Mouse (Mus musculus): ENCODE data around the gene Eif3j1. TPM values are rescaled to one million over a fixed set of nuclear protein-coding genes. Genes with fewer than 3 reads are reported as not detected.
"Not testable (repeated sequence)": the region's sequence is repeated elsewhere in the genome, so short reads cannot be mapped to it uniquely, and the experiment has no call there.

The Eif3j1 gene
- polyA plus RNA-seq, 1 experiment from 2014 or later, result 10.6 TPM

DNA sequence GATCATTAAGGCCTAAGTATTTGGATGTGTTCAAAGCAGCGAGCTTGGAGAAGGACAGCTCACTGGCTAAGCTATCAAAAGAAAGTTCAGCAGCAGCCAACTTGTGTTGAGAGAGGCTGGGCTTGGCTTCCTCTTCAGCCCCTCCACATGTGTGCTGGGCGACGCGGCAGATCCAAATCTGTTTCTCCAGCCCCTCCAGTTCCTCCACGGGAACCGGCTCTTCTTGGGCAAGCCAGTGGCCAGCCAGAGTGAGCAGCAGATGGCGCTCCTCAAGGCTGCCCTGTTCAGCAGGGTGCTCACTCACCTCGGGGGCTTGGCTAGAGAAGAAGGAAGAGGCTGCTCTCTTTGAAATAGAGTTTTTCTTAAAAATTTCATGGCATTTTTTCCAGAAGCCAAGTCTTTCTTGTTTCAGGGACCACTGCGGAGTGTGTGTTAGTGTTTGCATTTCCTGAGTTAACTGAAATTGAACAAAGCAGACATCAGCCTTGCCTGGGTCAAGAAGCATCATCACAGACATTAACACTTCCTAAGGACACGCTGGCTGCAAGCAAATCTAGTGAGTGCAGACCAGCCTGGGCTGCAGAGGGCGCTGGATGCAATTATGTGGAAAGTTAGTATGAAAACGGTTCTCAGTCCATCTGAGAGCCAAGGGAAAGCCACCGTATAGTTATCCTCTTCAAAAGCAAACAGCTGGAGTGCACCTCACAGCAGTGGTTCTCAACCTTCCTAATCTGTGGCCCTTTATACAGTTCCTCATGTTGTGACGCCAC, 37.0 kb downstream of the Eif3j1 start:
- no peak overlapping the region for H3K4me3 ChIP-seq (replicated peaks)
- no peak overlapping the region for H3K9ac ChIP-seq
- no peaks in the 10 kb centered on the region; the same call in 1 of the 2 replicates for H3K4me1 ChIP-seq (replicated peaks)
- H3K9me3 ChIP-seq, result no peaks in the 10 kb centered on the region
- no peak for ATAC-seq
- H3K27me3 ChIP-seq (replicated peaks), result no peaks in the 10 kb centered on the region
- H3K27ac ChIP-seq, result no peak overlapping the region
- H3K4me2 ChIP-seq (replicated peaks), result no peak overlapping the region
- 0 out of 2 replicates have a peak, but pooled peaks cover 7% of the 10 kb centered on the region for H3K36me3 ChIP-seq
- 52% methylated on average over 14 of the region's 14 CpGs for WGBS

GRCm38 (mm10) chr2:122066241-122066640, 37.9 kb downstream of the Eif3j1 start:
- Histone ChIP-seq H3K36me3 (0 out of 2 replicates have a peak, but pooled peaks cover 7% of the 10 kb centered on the region), H3K27me3 (replicated peaks) (no peaks in the 10 kb centered on the region), H3K4me3 (replicated peaks) (no peak overlapping the region), H3K4me1 (replicated peaks) (no peaks in the 10 kb centered on the region; the same call in 1 of the 2 replicates), H3K9me3 (no peaks in the 10 kb centered on the region), H3K4me2 (replicated peaks) (no peak overlapping the region), H3K27ac (peak overlapping the region; percentile 30; the same call in 1 of the 2 replicates), H3K9ac (no peak overlapping the region)
- WGBS, result 63% methylated on average over 8 of the region's 8 CpGs
- ATAC-seq, result peak; percentile 86

DNA sequence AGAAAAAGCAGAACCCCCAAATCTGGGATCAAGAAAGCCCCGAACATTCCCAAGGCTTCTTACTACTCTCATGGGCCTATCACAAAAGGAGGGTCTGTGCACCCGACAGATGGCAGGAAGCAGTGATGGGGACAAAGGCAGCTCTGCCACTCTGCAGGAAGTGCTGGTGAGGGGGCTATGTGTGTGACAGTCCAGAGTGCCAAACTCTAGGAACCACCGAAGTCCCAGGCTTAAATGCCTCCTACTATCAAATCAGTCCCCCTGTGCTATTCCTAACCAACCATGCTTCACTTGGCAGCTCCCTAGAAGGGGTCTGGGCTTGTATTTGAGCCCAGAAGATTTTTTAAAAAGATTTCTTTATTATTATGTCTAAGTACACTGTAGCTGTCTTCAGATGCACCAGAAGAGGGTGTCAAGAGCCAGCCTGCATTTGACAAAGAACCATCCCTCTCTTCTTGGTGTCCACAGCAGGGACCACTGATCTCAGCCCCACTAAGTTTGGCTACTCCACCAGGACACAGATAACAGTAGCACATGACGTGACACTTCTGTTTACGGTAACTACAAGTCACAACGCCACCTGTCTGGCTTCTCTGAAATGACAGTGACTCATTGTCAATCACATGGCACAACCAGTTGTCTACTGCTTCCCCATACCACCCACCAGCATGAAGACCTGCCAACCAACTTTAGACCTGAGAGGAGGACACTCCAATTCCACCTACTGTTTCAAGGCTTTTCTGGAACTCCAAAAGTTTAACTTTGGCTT, 41.0 kb downstream of the Eif3j1 start:
- H3K4me1 ChIP-seq (replicated peaks), result no peaks in the 10 kb centered on the region; the same call in 1 of the 2 replicates
- 81% methylated on average over 6 of the region's 6 CpGs for WGBS
- H3K9ac ChIP-seq, result no peak overlapping the region
- no peak overlapping the region for H3K4me3 ChIP-seq (replicated peaks)
- peaks cover 8% of the 10 kb centered on the region; the same call in 1 of the 2 replicates for H3K36me3 ChIP-seq
- H3K27ac ChIP-seq, result no peak overlapping the region
- H3K4me2 ChIP-seq (replicated peaks), result no peak overlapping the region
- no peaks in the 10 kb centered on the region for H3K27me3 ChIP-seq (replicated peaks)
- H3K9me3 ChIP-seq, result no peaks in the 10 kb centered on the region
- ATAC-seq, result no peak

DNA sequence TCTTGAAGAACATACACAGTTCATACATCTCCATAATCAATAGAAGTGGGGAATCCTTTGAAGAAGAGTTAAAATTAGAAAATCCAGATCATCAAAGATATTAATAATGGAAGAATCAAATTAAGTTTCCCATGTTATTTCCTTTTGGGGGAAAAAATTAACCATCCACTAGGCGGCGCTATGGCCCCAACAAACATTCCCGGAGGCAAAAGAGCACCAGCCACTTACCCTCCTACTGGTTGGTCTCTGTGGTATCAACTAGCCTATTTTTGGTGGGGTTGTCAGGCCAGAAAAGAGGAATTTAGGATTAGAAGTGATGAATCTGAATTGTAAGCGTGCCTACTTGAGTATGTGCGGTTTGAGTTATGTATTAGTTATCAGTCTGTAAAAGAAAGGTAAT, 41.6 kb downstream of the Eif3j1 start:
- no peaks in the 10 kb centered on the region for H3K9me3 ChIP-seq
- H3K27me3 ChIP-seq (replicated peaks), result no peaks in the 10 kb centered on the region
- ATAC-seq, result no peak
- no peaks in the 10 kb centered on the region; the same call in 1 of the 2 replicates for H3K4me1 ChIP-seq (replicated peaks)
- no peak overlapping the region for H3K27ac ChIP-seq
- WGBS, result 45% methylated on average over 5 of the region's 5 CpGs
- H3K36me3 ChIP-seq, result peaks cover 5% of the 10 kb centered on the region; the same call in 1 of the 2 replicates
- H3K4me3 ChIP-seq (replicated peaks), result no peak overlapping the region
- H3K4me2 ChIP-seq (replicated peaks), result no peak overlapping the region
- H3K9ac ChIP-seq, result no peak overlapping the region

DNA sequence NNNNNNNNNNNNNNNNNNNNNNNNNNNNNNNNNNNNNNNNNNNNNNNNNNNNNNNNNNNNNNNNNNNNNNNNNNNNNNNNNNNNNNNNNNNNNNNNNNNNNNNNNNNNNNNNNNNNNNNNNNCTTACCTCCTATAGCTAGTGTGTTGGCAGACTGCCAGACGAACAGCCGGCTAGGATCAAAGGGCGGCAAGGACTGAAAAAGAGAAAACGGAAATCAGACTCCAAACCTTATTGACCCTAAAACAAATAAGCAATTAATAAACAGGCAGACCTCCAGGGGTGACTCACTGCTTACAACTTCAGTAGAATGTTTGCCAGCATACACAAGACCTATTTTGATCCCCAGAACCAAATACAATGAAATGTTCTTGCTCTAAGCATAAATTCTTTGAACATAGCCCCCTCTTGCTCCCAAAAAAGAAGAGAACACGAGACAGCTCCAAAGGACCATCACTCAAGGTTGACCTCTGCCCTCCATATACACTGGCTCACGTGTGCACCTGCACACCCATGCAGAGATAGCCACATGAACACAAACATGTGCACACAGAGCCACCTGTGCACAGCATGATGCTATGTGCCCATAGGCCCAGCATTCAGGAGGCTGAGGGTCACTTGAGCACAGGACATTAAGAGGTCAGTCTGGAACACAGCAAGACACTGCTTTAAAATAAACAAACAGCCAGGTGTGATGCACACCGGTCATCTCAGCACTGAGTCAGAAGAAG, 53.5 kb downstream of the Eif3j1 start:
- Histone ChIP-seq H3K36me3 (peaks cover 17% of the 10 kb centered on the region; the same call in 1 of the 2 replicates), H3K4me3 (replicated peaks) (no peak overlapping the region), H3K9me3 (no peaks in the 10 kb centered on the region), H3K4me2 (replicated peaks) (no peak overlapping the region), H3K9ac (no peak overlapping the region), H3K27ac (no peak overlapping the region), H3K4me1 (replicated peaks) (peaks cover 4% of the 10 kb centered on the region; the same call in 1 of the 2 replicates), H3K27me3 (replicated peaks) (no peaks in the 10 kb centered on the region)
- WGBS, result 30% methylated on average over 7 of the region's 7 CpGs
- peak; percentile 84 for ATAC-seq

DNA sequence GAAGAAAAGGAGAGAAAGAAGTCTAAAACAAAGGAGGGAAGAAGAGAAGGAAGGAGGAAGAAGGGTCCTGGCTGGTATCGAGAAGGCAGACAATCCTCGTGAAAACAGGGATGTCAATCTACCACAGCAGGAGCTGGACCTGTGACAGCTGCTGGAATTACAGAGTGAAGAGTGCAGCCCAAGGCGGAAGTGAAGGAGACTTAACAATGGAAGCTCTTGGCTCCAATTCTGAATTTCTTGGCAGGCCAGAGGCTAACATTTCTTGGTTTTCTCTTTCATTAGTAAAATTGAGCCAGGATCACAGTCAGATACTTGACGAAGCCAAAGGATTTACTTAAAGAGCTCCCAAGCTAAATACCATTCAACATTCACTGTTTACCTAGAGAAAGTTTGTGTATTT, 58.1 kb downstream of the Eif3j1 start:
- Histone ChIP-seq H3K9me3 (no peaks in the 10 kb centered on the region), H3K4me1 (replicated peaks) (peaks cover 4% of the 10 kb centered on the region; the same call in 1 of the 2 replicates), H3K9ac (no peak overlapping the region), H3K4me3 (replicated peaks) (no peak overlapping the region), H3K4me2 (replicated peaks) (no peak overlapping the region), H3K27me3 (replicated peaks) (no peaks in the 10 kb centered on the region), H3K27ac (0 out of 2 replicates have a peak overlapping the region, but pooled peaks have one; percentile 13), H3K36me3 (peaks cover 17% of the 10 kb centered on the region; the same call in 1 of the 2 replicates)
- no peak for ATAC-seq
- 58% methylated on average over 4 of the region's 4 CpGs for WGBS

GRCm38 (mm10) chr2:122093844-122094243, 65.5 kb downstream of the Eif3j1 start:
- Histone ChIP-seq H3K4me3 (replicated peaks) (no peak overlapping the region), H3K4me1 (replicated peaks) (no peaks in the 10 kb centered on the region), H3K27me3 (replicated peaks) (no peaks in the 10 kb centered on the region), H3K4me2 (replicated peaks) (no peak overlapping the region), H3K27ac (no peak overlapping the region), H3K36me3 (0 out of 2 replicates have a peak, but pooled peaks cover 10% of the 10 kb centered on the region), H3K9ac (no peak overlapping the region), H3K9me3 (no peaks in the 10 kb centered on the region)
- no peak for ATAC-seq
- WGBS, result 88% methylated on average over 4 of the region's 4 CpGs

GRCm38 (mm10) chr2:122097686-122098085, 69.3 kb downstream of the Eif3j1 start:
- 0 out of 2 replicates have a peak, but pooled peaks cover 12% of the 10 kb centered on the region for H3K36me3 ChIP-seq
- not testable (repeated sequence) for H3K4me3 ChIP-seq (replicated peaks); H3K4me2 ChIP-seq (replicated peaks); H3K9ac ChIP-seq; H3K4me1 ChIP-seq (replicated peaks); H3K9me3 ChIP-seq; H3K27ac ChIP-seq; ATAC-seq; H3K27me3 ChIP-seq (replicated peaks)
- WGBS, result 84% methylated on average over 5 of the region's 5 CpGs

GRCm38 (mm10) chr2:122102070-122102469, 73.7 kb downstream of the Eif3j1 start:
- Histone ChIP-seq H3K4me1 (replicated peaks) (no peaks in the 10 kb centered on the region), H3K36me3 (0 out of 2 replicates have a peak, but pooled peaks cover 11% of the 10 kb centered on the region), H3K9me3 (no peaks in the 10 kb centered on the region), H3K27me3 (replicated peaks) (no peaks in the 10 kb centered on the region), H3K9ac (no peak overlapping the region), H3K27ac (no peak overlapping the region), H3K4me2 (replicated peaks) (no peak overlapping the region), H3K4me3 (replicated peaks) (no peak overlapping the region)
- ATAC-seq, result no peak

Other genes starting within 250 kb of the Eif3j1 start
- 2.5 and 2.6 TPM in 2 replicates for gene Frmd5, start 221.5 kb upstream of the Eif3j1 start, polyA plus RNA-seq (2015; fragmentation: Nextera tagmentation; extraction: Ambion mirVana)
- 16.3 and 19.6 TPM in 2 replicates for gene Casc4, start 161.6 kb upstream of the Eif3j1 start, polyA plus RNA-seq (2015; fragmentation: Nextera tagmentation; extraction: Ambion mirVana)
- gene Ctdspl2, start 72.5 kb upstream of the Eif3j1 start, polyA plus RNA-seq (2015; fragmentation: Nextera tagmentation; extraction: Ambion mirVana), result 36.3 and 46.8 TPM in 2 replicates
- gene Mageb3, start 72.5 kb upstream of the Eif3j1 start, polyA plus RNA-seq (2015; fragmentation: Nextera tagmentation; extraction: Ambion mirVana), result 0.11 TPM in 2 replicates
- gene Spg11, start 89.8 kb downstream of the Eif3j1 start, polyA plus RNA-seq (2015; fragmentation: Nextera tagmentation; extraction: Ambion mirVana), result 8.5 TPM in 2 replicates
- 367 and 406 TPM in 2 replicates for gene B2m, start 119.1 kb downstream of the Eif3j1 start, polyA plus RNA-seq (2015; fragmentation: Nextera tagmentation; extraction: Ambion mirVana)
- 0.09 TPM in 1 of 2 replicates, not detected in the other for gene Trim69, start 132.2 kb downstream of the Eif3j1 start, polyA plus RNA-seq (2015; fragmentation: Nextera tagmentation; extraction: Ambion mirVana)
- gene Patl2, start 157.6 kb downstream of the Eif3j1 start, polyA plus RNA-seq (2015; fragmentation: Nextera tagmentation; extraction: Ambion mirVana), result not detected in 2 replicates
- not detected in 2 replicates for gene Terb2, start 157.7 kb downstream of the Eif3j1 start, polyA plus RNA-seq (2015; fragmentation: Nextera tagmentation; extraction: Ambion mirVana)
- 68.1 and 68.6 TPM in 2 replicates for gene Sord, start 206.2 kb downstream of the Eif3j1 start, polyA plus RNA-seq (2015; fragmentation: Nextera tagmentation; extraction: Ambion mirVana)

Measured in intestine, embryonic 15.5 days (tissue).